Mouse (Mus musculus) kidney, embryonic 14.5 days (tissue): Measurements from ENCODE around the gene Cyp17a1. TPM values are rescaled to one million over a fixed set of nuclear protein-coding genes. Genes with fewer than 3 reads are reported as not detected.

Experiments
- ATAC-seq: fragments of 200-750 bp; cut with Nextera tagmentation; 2 replicates; pipeline ENCODE4 v1.8.0; 2017; ENCODE audit warnings: moderate number of reproducible peaks, mild to moderate bottlenecking, moderate TSS enrichment, moderate library complexity; ENCODE audit not compliant: low FRiP score, low TSS enrichment
- H3K27ac ChIP-seq: fragments of 300-500 bp; sonication (generic); 2 replicates; pipeline ENCODE4 v1.5.1; 2014; ENCODE audit warnings: low read depth, mild to moderate bottlenecking, low read length, moderate library complexity, mixed read lengths
- H3K27me3 ChIP-seq: fragments of 300-500 bp; sonication (generic); 2 replicates; pipeline ENCODE4 v1.6.1; 2014; ENCODE audit warnings: mild to moderate bottlenecking, low read length; ENCODE audit not compliant: control insufficient read depth, insufficient read depth
- H3K36me3 ChIP-seq: fragments of 300-500 bp; sonication (generic); 2 replicates; pipeline ENCODE4 v1.6.1; 2014; ENCODE audit warnings: low read length, mixed read lengths; ENCODE audit not compliant: control insufficient read depth, insufficient read depth
- H3K4me1 ChIP-seq: fragments of 300-500 bp; sonication (generic); 2 replicates; pipeline ENCODE4 v1.6.1; 2014; ENCODE audit warnings: low read length, mixed read lengths; ENCODE audit not compliant: control insufficient read depth, insufficient read depth
- H3K4me2 ChIP-seq: fragments of 300-500 bp; sonication (generic); replicated peaks from 2 replicates; pipeline ENCODE4 v1.6.1; 2014; ENCODE audit warnings: low read depth, mild to moderate bottlenecking, low read length
- H3K4me3 ChIP-seq: fragments of 300-500 bp; sonication (generic); 2 replicates; pipeline ENCODE4 v1.5.1; 2014; ENCODE audit warnings: mild to moderate bottlenecking, low read length
- H3K9ac ChIP-seq: fragments of 300-500 bp; sonication (generic); 2 replicates; pipeline ENCODE4 v1.6.1; 2014; ENCODE audit warnings: low read depth, mild to moderate bottlenecking, low read length, moderate library complexity
- H3K9me3 ChIP-seq: fragments of 300-500 bp; sonication (generic); 2 replicates; pipeline ENCODE4 v1.6.1; 2016; ENCODE audit warnings: low read length; ENCODE audit not compliant: control insufficient read depth
- WGBS: fragments of 180-500 bp; shearing (Covaris S2); extraction: QIAGEN DNeasy Blood & Tissue Kit; methylation state at CpG from one replicate; pipeline ENCODE4 v1.1.7; 2014; 5-methylcytosine and 5-hydroxymethylcytosine counted together
- polyA plus RNA-seq: library from polyadenylated mRNA; unstranded; fragments of >200 nt; fragmentation: Nextera tagmentation; extraction: Ambion mirVana; gene quantifications from 2 replicates; pipeline ENCODE4 v1.2.1, GENCODE M21; 2014

Cyp17a1 gene
- polyA plus RNA-seq, 1 experiment from 2014 or later = not detected

DNA sequence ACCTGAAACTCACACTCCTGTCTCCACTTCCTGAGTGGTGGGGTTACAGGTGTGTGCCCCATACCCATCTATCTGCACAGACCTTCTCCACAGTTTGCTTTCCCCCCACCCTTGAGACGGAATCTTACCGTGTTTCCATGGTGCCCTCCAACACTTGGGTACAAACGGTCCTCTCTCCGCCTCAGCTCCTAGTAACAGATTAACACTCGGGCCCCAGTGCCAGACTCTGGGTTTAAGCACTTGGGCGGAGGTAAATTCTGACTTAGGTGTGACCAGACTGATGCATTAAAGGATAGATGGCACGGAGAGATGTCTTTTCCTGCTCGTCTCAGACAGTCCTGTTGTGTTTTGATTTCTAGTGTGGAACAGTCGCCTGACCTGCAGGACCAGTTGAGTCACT is 28.2 kb upstream of the Cyp17a1 start:
- ATAC-seq = no peak
- Histone ChIP-seq H3K4me1 (no peaks in the 10 kb centered on the region), H3K36me3 (no peaks in the 10 kb centered on the region), H3K9ac (no peak overlapping the region), H3K27me3 (no peaks in the 10 kb centered on the region), H3K4me2 (no peak overlapping the region), H3K9me3 (no peaks in the 10 kb centered on the region), H3K27ac (no peak overlapping the region), H3K4me3 (no peak overlapping the region)
- 78% methylated on average over 9 of the region's 9 CpGs for WGBS

DNA sequence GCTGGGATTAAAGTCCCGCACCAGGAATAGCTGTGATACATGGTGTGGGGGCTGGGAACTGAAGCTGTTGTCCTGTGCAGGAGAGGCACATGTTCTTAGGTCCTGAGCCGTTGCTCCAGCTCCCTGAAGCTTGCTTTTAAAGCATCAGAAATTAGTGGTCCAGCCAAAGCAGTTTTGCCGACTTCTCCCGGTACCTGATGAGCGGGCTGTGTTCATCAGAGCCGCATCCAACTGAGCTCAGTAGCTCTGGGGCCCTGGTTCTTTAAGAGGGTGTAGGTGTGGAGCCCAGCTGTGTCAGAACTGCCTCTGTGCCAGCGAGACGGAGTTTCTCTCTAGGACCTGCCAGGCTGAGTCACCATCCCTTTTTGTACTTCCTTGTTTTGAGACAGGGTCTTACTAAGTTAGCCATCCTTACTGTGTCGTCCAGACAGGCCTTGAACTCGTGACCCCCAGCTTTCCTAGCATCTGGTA is 26.1 kb upstream of the Cyp17a1 start:
- H3K9ac ChIP-seq = no peak overlapping the region
- no peaks in the 10 kb centered on the region for H3K36me3 ChIP-seq
- no peaks in the 10 kb centered on the region for H3K4me1 ChIP-seq
- no peak overlapping the region for H3K27ac ChIP-seq
- no peak for ATAC-seq
- H3K27me3 ChIP-seq = no peaks in the 10 kb centered on the region
- WGBS = 66% methylated on average over 10 of the region's 10 CpGs
- no peak overlapping the region for H3K4me3 ChIP-seq
- H3K4me2 ChIP-seq = no peak overlapping the region
- no peaks in the 10 kb centered on the region for H3K9me3 ChIP-seq

GRCm38 (mm10) chr19:46697840-46698517 is 25.0 kb upstream of the Cyp17a1 start:
- Histone ChIP-seq H3K4me3 (no peak overlapping the region), H3K27ac (no peak overlapping the region)

GRCm38 (mm10) chr19:46696943-46697342 is 24.0 kb upstream of the Cyp17a1 start:
- Histone ChIP-seq H3K9me3 (no peaks in the 10 kb centered on the region), H3K4me1 (no peaks in the 10 kb centered on the region), H3K27me3 (no peaks in the 10 kb centered on the region), H3K36me3 (no peaks in the 10 kb centered on the region), H3K4me3 (no peak overlapping the region), H3K9ac (no peak overlapping the region), H3K27ac (no peak overlapping the region), H3K4me2 (no peak overlapping the region)
- whole genome bisulfite sequencing = 89% methylated on average over 7 of the region's 7 CpGs
- ATAC-seq = no peak

More at GRCm38 (mm10) chr19:46697840-46698517, 25.0 kb upstream of the Cyp17a1 start:
- Histone ChIP-seq H3K4me2 (no peak overlapping the region), H3K4me1 (no peaks in the 10 kb centered on the region), H3K9ac (no peak overlapping the region), H3K9me3 (no peaks in the 10 kb centered on the region), H3K27me3 (no peaks in the 10 kb centered on the region), H3K36me3 (no peaks in the 10 kb centered on the region)
- 52% methylated on average over 19 of the region's 19 CpGs for WGBS
- no peak for ATAC-seq

DNA sequence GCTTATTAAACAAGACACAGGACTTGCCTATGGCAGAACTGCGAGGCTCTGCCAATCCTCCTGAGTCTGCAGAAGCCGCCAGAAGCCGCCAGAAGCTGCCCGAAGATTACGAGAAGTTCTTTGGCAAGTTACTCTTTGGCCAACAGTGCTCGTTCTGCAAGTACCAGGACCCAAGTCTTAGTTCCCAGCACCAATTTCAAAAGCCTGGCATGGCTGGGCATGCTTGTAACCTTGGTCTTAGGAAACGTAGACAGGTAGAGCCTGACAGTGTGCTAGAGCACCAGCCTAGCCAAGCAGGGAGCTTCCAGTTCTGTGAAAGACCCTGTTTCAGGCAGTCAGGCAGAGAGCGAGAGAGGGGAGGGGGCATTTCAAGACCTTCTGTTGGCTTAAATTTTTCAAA is 23.5 kb upstream of the Cyp17a1 start:
- Histone ChIP-seq H3K36me3 (no peaks in the 10 kb centered on the region), H3K27me3 (no peaks in the 10 kb centered on the region), H3K4me3 (no peak overlapping the region), H3K9me3 (no peaks in the 10 kb centered on the region), H3K27ac (no peak overlapping the region), H3K4me2 (no peak overlapping the region), H3K4me1 (no peaks in the 10 kb centered on the region), H3K9ac (no peak overlapping the region)
- ATAC-seq = no peak
- WGBS = 94% methylated on average over 8 of the region's 8 CpGs

GRCm38 (mm10) chr19:46693146-46693545 is 20.2 kb upstream of the Cyp17a1 start:
- Histone ChIP-seq H3K36me3 (no peaks in the 10 kb centered on the region), H3K4me1 (peaks cover 6% of the 10 kb centered on the region; the same call in 1 of the 2 replicates), H3K4me3 (no peak overlapping the region), H3K9me3 (no peaks in the 10 kb centered on the region), H3K9ac (no peak overlapping the region), H3K27ac (no peak overlapping the region), H3K27me3 (no peaks in the 10 kb centered on the region), H3K4me2 (no peak overlapping the region)
- no peak for ATAC-seq
- WGBS = 87% methylated on average over 4 of the region's 4 CpGs

DNA sequence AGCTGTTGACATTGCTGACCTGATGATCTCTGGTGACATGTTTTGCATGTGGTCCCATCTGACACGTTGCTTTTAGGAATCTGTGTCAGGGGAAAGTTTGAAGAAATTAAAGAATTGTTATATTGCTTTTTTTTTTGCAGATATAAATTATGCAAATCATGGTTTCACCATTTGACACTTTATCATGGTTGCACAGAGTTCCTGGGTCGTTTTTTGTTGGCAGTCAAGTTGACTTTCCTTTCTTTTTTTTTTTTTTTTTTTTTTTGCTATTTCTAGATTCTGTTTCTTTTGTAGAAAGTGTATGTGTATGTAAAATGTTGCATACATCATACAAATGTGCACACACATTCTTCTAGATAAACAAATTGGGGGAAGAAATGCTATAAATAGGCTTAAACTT is 18.1 kb upstream of the Cyp17a1 start:
- ATAC-seq = no peak
- Histone ChIP-seq H3K27ac (no peak overlapping the region), H3K9me3 (no peaks in the 10 kb centered on the region), H3K36me3 (no peaks in the 10 kb centered on the region), H3K4me3 (no peak overlapping the region), H3K27me3 (no peaks in the 10 kb centered on the region), H3K4me1 (peaks cover 6% of the 10 kb centered on the region; the same call in 1 of the 2 replicates), H3K4me2 (no peak overlapping the region), H3K9ac (no peak overlapping the region)
- WGBS = 79% methylated on average over 2 of the region's 2 CpGs

DNA sequence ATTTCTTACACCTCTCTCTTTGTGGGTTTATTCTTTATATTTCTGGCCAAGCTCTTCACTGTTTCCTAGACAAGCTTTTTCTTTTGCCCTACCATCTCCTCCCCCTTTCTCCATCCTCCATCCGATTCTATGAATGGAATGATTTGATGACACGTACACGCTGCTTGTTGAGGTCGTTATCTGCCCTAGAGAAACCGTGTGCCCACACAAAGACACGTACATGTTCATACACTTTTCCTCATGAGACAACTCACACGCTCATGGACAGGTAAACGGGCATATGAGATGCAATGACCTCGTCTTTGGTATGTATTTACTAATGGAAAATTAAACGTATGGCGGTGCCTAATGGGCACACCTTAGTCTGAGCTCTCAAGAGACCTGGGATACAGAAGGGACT is 17.4 kb upstream of the Cyp17a1 start:
- no peaks in the 10 kb centered on the region for H3K27me3 ChIP-seq
- peaks cover 6% of the 10 kb centered on the region; the same call in 1 of the 2 replicates for H3K4me1 ChIP-seq
- H3K4me3 ChIP-seq = peak overlapping the region; percentile 60
- peak overlapping the region; percentile 68 for H3K9ac ChIP-seq
- H3K4me2 ChIP-seq = peak overlapping the region; percentile 52
- no peak overlapping the region for H3K27ac ChIP-seq
- H3K36me3 ChIP-seq = no peaks in the 10 kb centered on the region
- ATAC-seq = no peak
- no peaks in the 10 kb centered on the region for H3K9me3 ChIP-seq
- WGBS = 80% methylated on average over 11 of the region's 11 CpGs

DNA sequence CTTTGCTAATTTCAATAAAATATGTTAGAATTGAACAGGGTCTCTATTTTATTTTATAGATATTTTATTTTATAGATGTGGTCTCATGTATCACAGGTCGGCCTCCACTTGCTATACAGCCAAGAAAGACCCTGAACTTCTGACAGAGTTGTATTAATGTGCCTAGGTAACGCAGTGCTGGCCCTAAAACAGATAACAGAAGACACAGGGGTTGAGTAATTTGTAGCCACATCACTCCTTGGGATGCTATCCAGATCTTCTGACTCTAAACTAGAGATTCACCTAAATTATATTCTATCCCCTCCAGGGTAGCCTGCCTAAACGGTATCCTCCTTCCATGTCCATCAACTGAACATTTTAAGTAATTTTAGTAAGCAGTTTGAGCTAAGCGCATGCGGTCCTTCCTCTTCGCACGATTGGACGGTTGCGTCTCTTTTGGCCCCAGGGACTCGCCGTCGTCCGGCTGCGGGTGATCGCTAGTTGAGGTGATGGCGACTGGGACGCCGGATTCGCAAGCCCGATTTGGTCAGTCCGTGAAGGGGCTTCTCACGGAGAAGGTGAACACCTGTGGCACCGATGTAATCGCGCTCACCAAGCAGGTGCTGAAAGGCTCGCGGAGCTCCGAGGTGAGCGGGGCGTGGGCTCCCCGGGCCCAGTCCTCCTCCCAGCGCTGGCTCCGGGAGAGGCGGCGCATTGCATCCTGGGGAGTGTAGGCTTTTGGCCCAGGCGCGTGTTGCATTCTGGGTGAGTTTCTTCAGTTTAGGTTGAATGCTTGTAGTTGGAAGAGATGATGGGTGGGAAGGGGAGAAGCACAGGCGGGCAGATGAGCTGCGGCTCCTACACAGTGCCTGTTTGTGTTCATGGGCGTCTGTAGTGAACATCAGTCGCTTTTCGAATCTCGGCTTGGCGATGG is 16.7 kb upstream of the Cyp17a1 start, which contains the start of gene Borcs7:
Gene Borcs7 (plus strand): TSS at position 447 of the 913 bp plus-strand sequence.
- H3K9ac ChIP-seq = peak within 1 kb of the TSS; percentile 68
- no peaks in the 10 kb centered on the region for H3K36me3 ChIP-seq
- H3K9me3 ChIP-seq = no peaks in the 10 kb centered on the region
- H3K4me3 ChIP-seq = peak within 1 kb of the TSS; percentile 60
- no peak within 1 kb of the TSS; the same call in 1 of the 2 replicates for H3K27ac ChIP-seq
- peaks cover 6% of the 10 kb centered on the region; the same call in 1 of the 2 replicates for H3K4me1 ChIP-seq
- peak within 1 kb of the TSS; percentile 52 for H3K4me2 ChIP-seq
- ATAC-seq = peak; percentile 95
- 3% methylated on average over 44 of the region's 44 CpGs for WGBS
- no peaks in the 10 kb centered on the region for H3K27me3 ChIP-seq
